Mouse (Mus musculus) left cerebral cortex, adult 2 months (tissue): ENCODE results near the gene Upf2. TPM values are rescaled to one million over a fixed set of nuclear protein-coding genes. Genes with fewer than 3 reads are reported as not detected.
"Not testable (repeated sequence)": the region's sequence is repeated elsewhere in the genome, so short reads cannot be mapped to it uniquely, and the experiment has no call there.

Experiments used
- DNase-seq, 2 experiments: peaks; one replicate each; pipeline ENCODE4 v3.0.0; 2021 to 2022; ENCODE audit warnings: low spot score in 2 of 2, mixed read lengths in 1 of 2; ENCODE audit errors: extremely low spot score in 1 of 2
- H3K27ac ChIP-seq: fragments of 200-600 bp; 2 replicates; pipeline ENCODE4 v1.8.1; 2022
- H3K4me3 ChIP-seq: fragments of 200-600 bp; 2 replicates; pipeline ENCODE4 v1.8.1; 2022
- CTCF ChIP-seq: fragments of 200-600 bp; IDR thresholded peaks from 2 replicates; pipeline ENCODE4 v1.8.1; 2022; ENCODE audit warnings: antibody characterized with exemption, mild to moderate bottlenecking, moderate library complexity
- intact Hi-C: fragments of 180-260 bp; cut with DNase I; formaldehyde crosslinking; loops from one replicate; pipeline ENCODE4 v1.15.1; 2025
- total RNA-seq, 2 experiments: library from RNA; stranded (reverse); gene quantifications; 2 replicates each; pipeline ENCODE4 v1.2.3; 2021

Gene Upf2
- total RNA-seq, 2 experiments from 2014 or later: 43.9 to 44.1 TPM

GRCm38 (mm10) chr2:6074891-6075529 lies 123.7 kb downstream of the Upf2 start:
- TF ChIP-seq CTCF: no peak
- no peak overlapping the region for H3K27ac ChIP-seq
- DNase-seq: no peak
- intact Hi-C loops: no loop called here
- H3K4me3 ChIP-seq: no peak overlapping the region

DNA sequence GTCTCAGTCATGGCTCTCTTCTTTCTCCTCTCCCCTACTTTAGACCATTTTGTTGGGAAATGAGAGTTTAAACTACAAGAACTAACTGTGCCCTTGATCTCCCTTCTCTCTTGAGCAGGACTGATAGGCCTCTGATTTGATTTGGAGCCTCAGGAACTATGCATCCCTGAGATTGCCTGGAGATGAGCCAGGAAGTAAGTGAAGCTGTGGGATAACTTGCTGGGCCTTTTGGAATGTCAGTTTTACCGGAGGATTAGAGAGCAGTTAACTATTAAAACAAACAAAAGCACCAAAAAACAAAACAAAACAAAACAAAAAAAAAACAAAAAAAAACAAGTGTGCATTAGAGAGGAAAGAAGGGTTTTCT lies 124.2 kb downstream of the Upf2 start:
- no peak for TF ChIP-seq CTCF
- Histone ChIP-seq H3K4me3 (no peak overlapping the region), H3K27ac (no peak overlapping the region)
- intact Hi-C loops: no loop called here
- DNase-seq: no peak

DNA sequence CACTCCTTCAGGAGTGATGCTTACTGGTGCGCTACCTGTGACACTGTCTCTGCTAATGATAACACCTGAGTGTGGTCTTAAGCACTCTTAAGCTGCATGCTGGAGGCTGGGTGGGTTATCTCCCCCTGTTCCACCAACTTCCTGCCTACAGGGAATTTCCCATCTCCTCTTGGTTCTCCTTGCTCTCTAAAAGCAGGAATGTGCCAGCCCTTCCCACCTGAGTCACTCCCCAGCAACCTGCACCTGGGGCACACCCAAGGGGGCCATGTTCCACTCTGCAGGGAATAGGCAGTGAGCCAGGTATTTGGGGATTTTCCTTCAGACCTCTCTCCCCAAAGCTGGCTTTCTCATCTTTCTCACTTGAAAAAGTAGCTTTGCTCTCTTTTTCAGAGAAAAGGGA lies 128.8 kb downstream of the Upf2 start:
- TF ChIP-seq CTCF: no peak
- intact Hi-C loops: no loop called here

DNA sequence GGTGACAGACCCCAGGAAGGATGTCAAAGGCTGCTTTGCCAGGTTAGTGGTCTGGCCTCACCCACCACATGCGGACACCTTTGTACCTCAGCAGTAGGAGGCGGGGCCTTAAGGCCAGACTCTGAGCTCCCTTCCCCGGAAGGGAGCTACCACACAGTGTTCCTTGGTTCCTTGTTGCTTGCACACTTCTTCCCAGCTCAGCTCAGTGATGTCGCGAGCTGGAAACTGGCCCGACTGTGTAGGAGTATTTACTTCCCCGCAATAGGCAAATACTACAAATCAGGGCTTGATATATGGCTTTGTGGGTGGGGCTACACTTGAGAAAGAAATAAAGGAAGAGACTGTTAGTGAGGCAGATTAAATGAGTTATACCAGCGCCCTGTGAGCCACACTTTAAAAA lies 129.8 kb downstream of the Upf2 start:
- H3K4me3 ChIP-seq: no peak overlapping the region
- DNase-seq: no peak
- no peak overlapping the region for H3K27ac ChIP-seq
- TF ChIP-seq CTCF: no peak
- intact Hi-C loops: no loop called here

More for the DNA sequence above, 128.8 kb downstream of the Upf2 start:
- no peak overlapping the region for H3K4me3 ChIP-seq
- no peak for DNase-seq
- H3K27ac ChIP-seq: no peak overlapping the region

DNA sequence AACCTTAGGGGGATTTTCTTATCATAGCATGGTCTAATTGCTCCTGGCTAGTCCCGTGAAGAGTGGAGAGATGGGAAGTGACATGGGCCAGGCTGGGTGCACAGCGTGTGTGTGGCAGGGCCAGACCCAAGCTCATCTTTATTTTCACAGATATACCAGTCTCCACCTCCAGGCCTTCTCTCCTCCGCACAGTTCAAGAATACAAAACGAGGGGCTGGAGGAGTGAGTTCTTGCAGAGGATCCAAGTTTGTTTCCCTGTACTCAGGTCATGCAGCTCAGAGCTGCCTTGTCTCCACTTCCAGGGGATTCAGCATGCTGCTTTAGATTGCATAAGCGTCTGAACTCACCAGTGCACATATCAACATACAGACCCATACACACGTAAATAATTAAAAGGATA lies 131.3 kb downstream of the Upf2 start:
- TF ChIP-seq CTCF: no peak
- no peak overlapping the region for H3K4me3 ChIP-seq

GRCm38 (mm10) chr2:6083696-6084095 lies 132.4 kb downstream of the Upf2 start:
- no peak for DNase-seq
- H3K4me3 ChIP-seq: no peak overlapping the region
- H3K27ac ChIP-seq: no peak overlapping the region
- intact Hi-C loops: no loop called here
- TF ChIP-seq CTCF: no peak

More for the DNA sequence above, 131.3 kb downstream of the Upf2 start:
- H3K27ac ChIP-seq: no peak overlapping the region
- intact Hi-C loops: no loop called here
- no peak for DNase-seq

DNA sequence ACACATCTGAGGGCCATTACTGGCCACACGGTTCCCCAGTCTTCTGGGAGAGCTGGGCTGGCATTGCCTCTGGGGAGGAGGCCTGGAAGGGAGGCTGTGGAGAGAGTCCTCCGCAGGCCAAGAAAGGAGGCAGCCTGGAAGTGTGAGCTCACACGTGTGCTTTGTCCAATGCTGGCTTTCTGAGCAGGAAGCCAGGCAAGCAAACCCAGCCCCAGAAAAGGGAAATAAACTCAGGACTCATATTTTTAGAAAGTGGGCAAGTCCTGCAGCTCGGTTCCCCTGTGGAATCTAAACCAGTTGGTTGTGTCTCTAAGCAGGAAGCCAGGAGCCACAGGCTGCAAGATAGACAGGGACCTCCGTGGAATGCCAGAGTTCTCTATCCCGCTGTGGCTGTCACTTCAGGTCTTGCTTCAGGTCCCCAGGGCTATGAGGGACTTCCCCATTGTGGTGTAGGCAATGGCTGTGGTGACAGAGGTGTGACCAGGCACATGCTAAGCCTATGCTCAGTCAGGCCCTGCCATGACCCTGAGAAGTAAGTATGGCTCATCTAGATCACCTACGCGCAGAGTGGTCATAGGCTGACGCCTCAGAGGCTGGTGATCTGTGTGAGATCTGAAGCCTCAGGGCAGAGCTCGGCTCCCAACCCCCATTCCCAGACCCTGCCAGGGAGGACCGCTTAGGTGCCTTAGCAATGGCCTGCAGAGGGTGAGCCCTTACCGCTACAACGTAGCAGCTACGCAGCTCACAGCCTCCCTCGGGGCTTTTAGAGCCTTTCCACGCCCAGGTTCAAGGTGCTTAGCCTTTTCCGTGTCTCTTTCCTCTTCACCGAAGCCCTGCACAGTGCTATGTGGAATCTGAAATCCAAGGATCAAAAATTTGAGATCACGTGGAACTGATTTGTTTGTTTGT lies 134.6 kb downstream of the Upf2 start:
- TF ChIP-seq CTCF: no peak
- Histone ChIP-seq H3K4me3 (no peak overlapping the region), H3K27ac (peak overlapping the region; percentile 44)
- DNase-seq: no peak
- intact Hi-C loops: no loop called here

GRCm38 (mm10) chr2:6087151-6087550 lies 135.9 kb downstream of the Upf2 start:
- H3K4me3 ChIP-seq: no peak overlapping the region
- no peak for DNase-seq
- H3K27ac ChIP-seq: no peak overlapping the region
- intact Hi-C loops: no loop called here
- no peak for TF ChIP-seq CTCF

DNA sequence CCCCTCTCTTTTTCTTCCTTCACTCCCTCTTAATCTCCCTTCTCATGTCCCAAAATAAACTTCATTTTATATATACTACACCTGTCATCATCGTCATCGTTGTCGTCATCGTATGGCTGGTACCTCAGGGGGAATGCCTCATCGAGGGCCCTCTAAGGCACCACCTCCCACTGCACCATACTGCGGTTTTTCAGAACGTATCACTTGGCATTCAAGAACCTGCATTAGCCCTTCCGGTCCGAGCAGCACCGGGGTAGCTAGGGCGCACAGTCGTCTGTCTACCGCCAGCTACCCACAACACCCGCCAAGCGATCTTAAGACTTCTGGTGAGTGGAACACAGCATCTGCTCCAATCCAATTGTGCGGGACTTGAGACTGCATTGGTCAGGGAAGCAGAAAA lies 138.7 kb downstream of the Upf2 start:
- H3K4me3 ChIP-seq, H3K27ac ChIP-seq, DNase-seq, intact Hi-C loops: not testable (repeated sequence)

GRCm38 (mm10) chr2:6097113-6097716 lies 145.9 kb downstream of the Upf2 start:
- no peak overlapping the region for H3K27ac ChIP-seq
- no peak for TF ChIP-seq CTCF
- no peak for DNase-seq
- intact Hi-C loops: no loop called here
- no peak overlapping the region for H3K4me3 ChIP-seq

DNA sequence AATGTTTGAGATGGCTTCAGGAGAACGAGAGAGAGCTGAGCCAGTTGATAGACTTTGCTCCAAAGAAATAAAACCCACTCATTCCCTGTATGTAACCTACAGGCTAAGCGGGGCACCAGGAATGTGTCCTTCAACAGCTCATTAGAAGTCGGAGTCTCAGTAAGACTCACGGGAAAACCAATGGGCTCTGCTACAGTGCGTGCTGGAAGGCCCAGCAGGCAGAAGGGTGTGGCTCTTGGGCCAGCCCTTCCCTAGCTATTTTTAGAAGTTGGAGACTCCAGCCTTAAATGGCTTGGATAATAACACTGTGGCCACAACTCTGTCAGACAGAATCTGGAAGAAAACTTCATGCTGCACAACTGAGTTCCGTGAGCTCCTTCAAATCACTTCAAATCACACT lies 147.7 kb downstream of the Upf2 start:
- DNase-seq: no peak
- Histone ChIP-seq H3K27ac (no peak overlapping the region), H3K4me3 (no peak overlapping the region)
- no peak for TF ChIP-seq CTCF
- intact Hi-C loops: no loop called here

GRCm38 (mm10) chr2:6099443-6099842 lies 148.2 kb downstream of the Upf2 start:
- no peak overlapping the region for H3K4me3 ChIP-seq
- no peak for TF ChIP-seq CTCF
- DNase-seq: no peak
- intact Hi-C loops: no loop called here
- no peak overlapping the region for H3K27ac ChIP-seq
